Mouse (Mus musculus): Measurements from ENCODE around the gene Gse1. TPM values are rescaled to one million over a fixed set of nuclear protein-coding genes. Genes with fewer than 3 reads are reported as not detected.

The Gse1 gene
- polyA plus RNA-seq, 1 experiment from 2014 or later, result 31.3 TPM

DNA sequence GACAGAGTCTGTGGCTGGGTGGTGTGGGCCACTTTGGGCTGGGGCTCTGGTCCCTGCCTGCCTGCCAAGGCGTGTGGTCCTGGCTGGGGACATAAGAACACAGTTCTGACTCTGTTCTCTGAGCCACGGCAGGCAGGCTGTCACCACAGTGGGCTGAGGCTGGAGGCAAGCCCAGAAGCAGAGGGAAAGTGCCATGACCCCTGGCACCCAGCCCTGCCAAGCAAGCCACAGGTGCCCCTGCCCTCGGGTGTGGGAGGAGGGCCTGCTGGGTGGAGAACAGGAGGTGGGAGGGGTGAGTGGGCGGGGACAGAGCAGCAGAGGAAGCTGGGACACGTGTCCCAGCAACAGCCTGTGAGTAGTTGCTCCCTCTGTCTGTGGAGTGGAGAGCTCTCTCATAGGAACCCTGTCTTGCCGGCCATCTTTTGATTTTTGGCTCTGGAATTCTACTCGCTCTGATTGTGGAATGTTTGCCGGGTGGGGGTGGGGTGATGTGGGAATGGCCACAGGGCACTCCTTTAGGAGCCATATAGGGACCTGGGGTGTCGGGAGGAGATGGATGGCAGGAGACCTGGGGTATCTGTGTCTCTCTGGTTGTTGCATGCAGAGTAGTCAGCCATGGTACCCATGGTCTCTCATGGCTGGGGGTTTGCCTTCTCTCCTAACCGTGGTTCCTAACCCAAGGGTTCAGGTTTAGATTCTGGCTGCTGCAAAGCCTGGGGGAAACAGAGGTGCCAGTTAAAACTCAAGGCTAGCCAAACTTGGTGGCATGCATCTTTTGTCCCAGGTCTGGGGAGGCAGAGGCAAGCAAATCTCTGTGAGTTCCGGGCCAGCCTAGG is 140.8 kb downstream of the Gse1 start:
- Histone ChIP-seq H3K9ac (replicated peaks) (no peak overlapping the region), H3K4me1 (peaks cover 26% of the 10 kb centered on the region), H3K9me3 (no peaks in the 10 kb centered on the region), H3K36me3 (no peaks in the 10 kb centered on the region), H3K4me2 (replicated peaks) (no peak overlapping the region), H3K4me3 (no peak overlapping the region), H3K27ac (replicated peaks) (peak overlapping the region; percentile 51), H3K27me3 (no peaks in the 10 kb centered on the region)
- ATAC-seq (replicated peaks), result peak; percentile 78
- WGBS, result 24% methylated on average over 11 of the region's 11 CpGs

DNA sequence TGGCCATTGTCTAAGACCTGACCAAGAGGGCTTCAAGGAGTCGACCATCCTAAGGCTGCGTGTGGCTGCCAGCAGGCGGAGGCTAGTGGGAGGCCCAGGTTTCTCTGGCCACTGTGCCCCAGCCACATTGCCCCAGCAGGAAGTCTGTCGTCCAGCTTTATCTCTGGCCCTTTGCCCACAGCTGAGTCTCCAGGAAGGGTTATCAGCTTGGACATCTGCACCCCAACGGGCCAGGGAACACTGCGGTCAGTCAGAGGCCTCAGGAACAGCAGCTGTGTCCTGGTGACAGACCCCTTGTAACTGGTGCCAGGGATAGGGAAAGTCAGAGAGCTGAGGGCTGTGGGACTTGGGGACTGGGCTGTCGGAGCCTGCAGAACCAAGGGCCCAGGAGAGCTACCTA is 141.7 kb downstream of the Gse1 start:
- Histone ChIP-seq H3K9ac (replicated peaks) (no peak overlapping the region), H3K4me2 (replicated peaks) (no peak overlapping the region), H3K9me3 (no peaks in the 10 kb centered on the region), H3K27ac (replicated peaks) (0 out of 2 replicates have a peak overlapping the region, but pooled peaks have one; percentile 3), H3K4me3 (no peak overlapping the region), H3K4me1 (peaks cover 35% of the 10 kb centered on the region), H3K27me3 (no peaks in the 10 kb centered on the region), H3K36me3 (no peaks in the 10 kb centered on the region)
- 67% methylated on average over 7 of the region's 7 CpGs for WGBS
- ATAC-seq (replicated peaks), result no peak

DNA sequence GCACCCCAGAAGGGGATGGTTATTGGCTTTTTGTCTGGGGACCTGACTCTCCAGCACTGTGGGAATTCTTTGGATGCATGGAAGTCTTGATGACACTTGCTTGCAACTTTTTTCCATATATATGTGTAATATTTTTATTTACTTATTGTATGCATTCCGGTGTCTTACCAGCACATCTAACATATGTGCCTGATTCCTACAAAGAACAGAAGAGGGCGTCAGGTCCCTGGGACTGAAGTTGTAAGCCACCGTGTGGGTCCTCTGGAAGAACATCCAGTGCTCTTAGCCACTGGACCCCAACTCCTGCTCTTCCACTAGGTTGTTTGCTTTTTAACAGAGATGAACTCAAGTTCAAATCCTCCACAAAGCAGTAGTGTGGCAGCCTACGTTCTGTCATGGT is 142.2 kb downstream of the Gse1 start:
- Histone ChIP-seq H3K9ac (replicated peaks) (no peak overlapping the region), H3K36me3 (no peaks in the 10 kb centered on the region), H3K4me3 (no peak overlapping the region), H3K4me1 (peaks cover 40% of the 10 kb centered on the region), H3K27ac (replicated peaks) (0 out of 2 replicates have a peak overlapping the region, but pooled peaks have one; percentile 3), H3K27me3 (no peaks in the 10 kb centered on the region), H3K9me3 (no peaks in the 10 kb centered on the region), H3K4me2 (replicated peaks) (no peak overlapping the region)
- no peak for ATAC-seq (replicated peaks)
- WGBS, result 69% methylated on average over 4 of the region's 4 CpGs

DNA sequence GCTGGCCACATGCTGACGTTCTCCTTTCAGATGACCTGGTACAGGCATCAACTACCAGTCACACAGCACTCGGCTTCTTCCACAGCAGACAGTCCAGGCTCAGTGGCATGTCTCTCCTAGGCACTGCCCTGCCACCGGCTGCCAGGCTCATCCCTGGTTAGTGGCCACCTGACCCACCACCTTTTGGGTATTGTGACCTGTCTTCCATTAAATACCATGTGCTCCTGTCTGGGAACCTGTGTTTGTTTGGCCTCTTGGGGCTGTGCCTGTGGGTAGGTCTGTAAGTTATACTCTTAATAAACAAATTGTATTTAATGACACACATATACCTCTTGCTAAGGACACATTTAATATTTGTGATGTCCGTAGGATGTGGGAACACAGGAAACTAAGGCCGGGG is 142.9 kb downstream of the Gse1 start:
- WGBS, result 90% methylated on average over 5 of the region's 5 CpGs
- no peak overlapping the region for H3K4me3 ChIP-seq
- ATAC-seq (replicated peaks), result no peak
- H3K4me2 ChIP-seq (replicated peaks), result no peak overlapping the region
- H3K27ac ChIP-seq (replicated peaks), result no peak overlapping the region
- no peaks in the 10 kb centered on the region for H3K27me3 ChIP-seq
- no peak overlapping the region for H3K9ac ChIP-seq (replicated peaks)
- peaks cover 47% of the 10 kb centered on the region for H3K4me1 ChIP-seq
- H3K36me3 ChIP-seq, result no peaks in the 10 kb centered on the region
- H3K9me3 ChIP-seq, result no peaks in the 10 kb centered on the region

DNA sequence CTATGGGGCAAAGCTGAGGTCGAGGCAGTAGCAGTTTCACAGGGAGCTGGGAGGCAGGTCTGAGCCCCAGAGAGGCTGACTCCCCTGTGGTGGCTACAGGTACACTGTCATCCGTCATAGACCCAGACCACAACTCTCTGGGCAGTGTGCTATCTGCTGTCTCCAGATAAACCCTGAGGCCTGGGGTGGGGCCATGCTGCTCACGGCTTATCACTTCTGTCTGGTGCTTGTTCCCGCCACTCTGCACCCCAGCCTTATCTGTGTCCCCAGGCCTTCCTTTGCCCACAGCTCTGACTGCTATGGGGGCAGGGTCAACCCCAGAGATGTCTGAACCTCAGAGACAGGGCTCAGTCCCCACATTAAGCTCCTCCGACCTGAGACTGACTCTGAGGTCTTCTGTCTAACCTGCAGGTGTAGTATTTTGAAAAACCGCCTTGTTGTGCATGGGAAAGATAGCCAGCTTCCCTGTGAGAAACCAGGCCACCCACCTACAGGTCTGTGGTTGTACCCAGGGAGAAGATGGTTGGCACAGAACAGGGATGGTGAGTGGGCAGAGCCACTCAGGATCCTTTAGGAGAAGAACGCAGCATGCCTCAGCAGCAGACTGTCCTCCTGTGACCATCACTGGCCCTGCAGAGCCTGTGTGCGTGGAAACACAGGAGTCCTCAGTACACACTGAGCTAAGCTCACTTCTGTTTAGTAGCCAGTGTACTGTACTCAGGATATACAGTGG is 143.6 kb downstream of the Gse1 start:
- H3K27ac ChIP-seq (replicated peaks), result no peak overlapping the region
- H3K27me3 ChIP-seq, result no peaks in the 10 kb centered on the region
- no peak overlapping the region for H3K4me3 ChIP-seq
- no peaks in the 10 kb centered on the region for H3K36me3 ChIP-seq
- H3K9ac ChIP-seq (replicated peaks), result no peak overlapping the region
- no peak overlapping the region for H3K4me2 ChIP-seq (replicated peaks)
- peaks cover 55% of the 10 kb centered on the region for H3K4me1 ChIP-seq
- no peak for ATAC-seq (replicated peaks)
- no peaks in the 10 kb centered on the region for H3K9me3 ChIP-seq
- WGBS, result 80% methylated on average over 8 of the region's 8 CpGs

DNA sequence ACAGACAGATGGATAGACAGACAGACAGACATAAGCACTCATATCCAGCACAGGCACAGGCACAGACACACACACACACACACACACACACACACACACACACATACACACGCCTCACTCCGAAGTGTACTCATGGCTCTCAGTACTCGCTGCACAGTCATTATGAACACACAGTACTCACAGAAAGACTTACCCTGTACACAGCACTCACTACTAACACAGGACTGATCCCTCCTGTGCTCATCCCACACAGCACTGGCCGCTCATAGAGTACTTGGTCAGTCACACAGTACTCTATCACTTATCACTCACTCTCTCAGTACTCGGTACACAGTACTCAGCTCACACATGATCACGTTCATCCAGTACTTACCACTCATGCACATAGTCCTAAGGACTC is 144.4 kb downstream of the Gse1 start:
- no peak for ATAC-seq (replicated peaks)
- Histone ChIP-seq H3K36me3 (no peaks in the 10 kb centered on the region), H3K4me2 (replicated peaks) (no peak overlapping the region), H3K27me3 (no peaks in the 10 kb centered on the region), H3K27ac (replicated peaks) (no peak overlapping the region), H3K4me1 (peaks cover 57% of the 10 kb centered on the region), H3K9ac (replicated peaks) (no peak overlapping the region), H3K9me3 (no peaks in the 10 kb centered on the region), H3K4me3 (no peak overlapping the region)
- 90% methylated on average over 6 of the region's 6 CpGs for WGBS

DNA sequence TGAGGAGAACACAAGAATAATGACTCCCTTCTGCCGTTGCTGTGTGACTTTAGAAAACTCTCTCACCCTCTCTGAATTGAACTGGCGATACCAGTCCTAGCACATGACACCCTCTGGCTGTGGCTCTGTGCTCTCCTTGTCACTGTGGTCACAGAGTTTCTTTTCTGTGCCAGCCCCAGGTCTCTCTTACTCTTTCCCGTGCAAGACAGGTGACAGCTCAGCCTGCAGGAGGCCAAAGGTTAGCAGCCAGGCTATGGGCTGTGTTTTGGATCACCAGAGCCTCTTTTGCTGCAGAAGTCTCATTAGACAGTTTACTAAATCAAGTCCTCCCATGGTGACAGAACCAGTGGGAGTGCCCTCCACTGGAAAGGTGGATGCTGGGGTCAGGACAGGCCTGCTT is 145.4 kb downstream of the Gse1 start:
- 78% methylated on average over 3 of the region's 3 CpGs for WGBS
- no peak overlapping the region for H3K4me2 ChIP-seq (replicated peaks)
- no peak overlapping the region for H3K27ac ChIP-seq (replicated peaks)
- no peak overlapping the region for H3K4me3 ChIP-seq
- no peak overlapping the region for H3K9ac ChIP-seq (replicated peaks)
- H3K36me3 ChIP-seq, result no peaks in the 10 kb centered on the region
- H3K4me1 ChIP-seq, result peaks cover 60% of the 10 kb centered on the region
- no peak for ATAC-seq (replicated peaks)
- no peaks in the 10 kb centered on the region for H3K9me3 ChIP-seq
- no peaks in the 10 kb centered on the region for H3K27me3 ChIP-seq

DNA sequence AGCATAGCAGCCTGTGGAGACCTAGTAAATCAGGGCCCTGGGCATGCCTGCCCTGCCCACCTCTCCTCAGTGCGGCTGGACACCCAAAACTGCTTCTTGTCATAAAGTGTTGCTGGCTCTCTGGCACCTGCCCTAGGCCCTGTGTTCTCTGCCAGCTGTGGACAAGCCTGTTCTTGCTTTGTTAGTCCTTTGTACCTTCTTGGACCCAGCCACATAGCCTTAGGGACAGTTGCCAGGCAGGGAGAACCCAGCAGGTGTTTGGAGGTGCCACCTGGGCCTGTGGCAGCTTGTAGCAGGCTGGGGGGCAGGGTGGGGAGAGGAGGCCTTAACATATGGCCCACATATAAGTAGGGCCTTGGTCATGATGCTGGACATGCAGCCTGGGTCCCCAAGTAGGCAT is 145.8 kb downstream of the Gse1 start:
- Histone ChIP-seq H3K9ac (replicated peaks) (no peak overlapping the region), H3K27ac (replicated peaks) (peak overlapping the region; percentile 41), H3K4me1 (peaks cover 59% of the 10 kb centered on the region)

DNA sequence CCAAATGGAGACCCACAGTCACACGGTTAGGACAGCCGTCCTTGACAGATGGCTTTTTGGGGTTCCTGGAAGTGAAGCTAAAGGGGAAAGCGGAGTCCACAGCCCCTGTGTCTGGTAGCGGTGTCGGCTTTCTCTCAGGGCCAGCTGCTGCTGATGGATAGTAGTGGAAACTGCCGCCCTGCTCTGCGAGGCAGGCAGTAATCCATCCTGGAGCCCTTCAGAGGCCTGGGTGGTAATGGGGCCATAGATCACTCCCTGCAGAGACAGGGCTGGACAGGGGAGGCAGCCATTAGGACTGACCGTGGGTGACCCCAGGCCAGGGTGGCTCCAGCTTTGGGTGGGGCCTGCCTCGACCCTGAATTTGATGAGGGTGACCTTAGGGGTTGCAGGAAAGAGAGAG is 146.3 kb downstream of the Gse1 start:
- no peak for ATAC-seq (replicated peaks)
- Histone ChIP-seq H3K9ac (replicated peaks) (no peak overlapping the region), H3K27ac (replicated peaks) (peak overlapping the region; percentile 41), H3K4me2 (replicated peaks) (no peak overlapping the region), H3K36me3 (no peaks in the 10 kb centered on the region), H3K27me3 (no peaks in the 10 kb centered on the region), H3K9me3 (no peaks in the 10 kb centered on the region), H3K4me1 (peaks cover 56% of the 10 kb centered on the region), H3K4me3 (no peak overlapping the region)
- 32% methylated on average over 9 of the region's 9 CpGs for WGBS

More for the DNA sequence above, 145.8 kb downstream of the Gse1 start:
- H3K27me3 ChIP-seq, result no peaks in the 10 kb centered on the region
- WGBS, result 71% methylated on average over 1 of the region's 1 CpGs
- H3K4me3 ChIP-seq, result no peak overlapping the region
- ATAC-seq (replicated peaks), result no peak; the same call in 1 of the 2 replicates
- no peaks in the 10 kb centered on the region for H3K9me3 ChIP-seq
- no peaks in the 10 kb centered on the region for H3K36me3 ChIP-seq
- H3K4me2 ChIP-seq (replicated peaks), result no peak overlapping the region

DNA sequence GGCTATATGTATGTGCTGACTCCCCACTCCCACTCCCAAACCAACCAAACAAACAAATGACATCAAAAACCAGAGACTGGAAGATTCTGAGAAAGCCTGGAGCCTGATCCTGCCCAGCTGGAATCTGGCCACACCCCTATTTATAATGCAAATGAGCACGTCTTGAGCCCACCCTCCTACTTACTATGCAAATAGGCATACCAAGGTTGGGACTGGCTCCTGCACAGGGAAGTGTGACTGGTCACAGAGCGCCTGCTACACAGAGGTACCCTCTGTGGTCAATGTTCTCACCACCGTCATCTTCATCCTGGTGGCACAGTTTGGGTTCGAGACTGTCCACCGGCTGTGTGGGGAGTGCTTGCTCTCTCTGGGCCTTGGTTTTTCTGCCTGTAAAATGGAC is 146.9 kb downstream of the Gse1 start:
- WGBS, result 39% methylated on average over 5 of the region's 5 CpGs
- Histone ChIP-seq H3K4me1 (peaks cover 58% of the 10 kb centered on the region), H3K4me3 (no peak overlapping the region), H3K9ac (replicated peaks) (no peak overlapping the region; the same call in 1 of the 2 replicates), H3K27ac (replicated peaks) (peak overlapping the region; percentile 41), H3K9me3 (no peaks in the 10 kb centered on the region), H3K36me3 (no peaks in the 10 kb centered on the region), H3K27me3 (no peaks in the 10 kb centered on the region), H3K4me2 (replicated peaks) (no peak overlapping the region)
- peak; percentile 37 for ATAC-seq (replicated peaks)

DNA sequence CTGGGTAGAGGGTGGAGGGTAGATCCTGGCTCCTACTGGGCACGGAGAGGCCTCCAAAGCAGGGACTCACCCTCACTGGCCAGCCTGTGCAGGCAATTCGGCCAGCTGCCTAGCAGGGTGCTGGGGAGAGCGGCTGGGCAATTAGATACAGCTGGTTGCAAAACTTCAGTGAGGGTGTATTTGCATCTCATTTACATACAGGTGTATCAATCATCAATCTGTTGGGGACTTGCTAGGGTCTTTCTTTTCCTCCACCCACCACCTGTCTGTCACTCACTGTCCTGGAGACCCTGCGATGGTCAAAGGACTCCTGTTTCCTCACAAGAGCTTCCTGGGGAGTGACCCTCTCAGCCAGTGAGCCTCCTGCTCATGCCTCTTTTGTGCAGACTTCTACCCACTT is 148.0 kb downstream of the Gse1 start:
- no peak overlapping the region for H3K4me3 ChIP-seq
- H3K4me2 ChIP-seq (replicated peaks), result no peak overlapping the region
- peaks cover 66% of the 10 kb centered on the region for H3K4me1 ChIP-seq
- no peak for ATAC-seq (replicated peaks)
- H3K27ac ChIP-seq (replicated peaks), result peak overlapping the region; percentile 41
- no peaks in the 10 kb centered on the region for H3K36me3 ChIP-seq
- WGBS, result 35% methylated on average over 4 of the region's 4 CpGs
- H3K27me3 ChIP-seq, result no peaks in the 10 kb centered on the region
- H3K9ac ChIP-seq (replicated peaks), result no peak overlapping the region
- no peaks in the 10 kb centered on the region for H3K9me3 ChIP-seq

Measured in forebrain, embryonic 15.5 days (tissue).